Mouse (Mus musculus) stomach, embryonic 14.5 days (tissue): ENCODE measurements at regions not wholly inside any gene's neighbourhood (a gene's known extent, or its start where the extent isn't known, plus 50 kb on each side); places are given as distances from the start of the nearest gene placed in this dataset.

Experiments
- ATAC-seq: fragments of 200-750 bp; cut with Nextera tagmentation; 2 replicates; pipeline ENCODE4 v1.8.0; 2017; ENCODE audit warnings: low read depth, moderate TSS enrichment; ENCODE audit not compliant: insufficient number of reproducible peaks, insufficient read depth, low FRiP score
- H3K27ac ChIP-seq: fragments of 300-500 bp; sonication (generic); 2 replicates; pipeline ENCODE4 v1.5.1; 2014; ENCODE audit warnings: mild to moderate bottlenecking, low read length, moderate library complexity, mixed read lengths
- H3K27me3 ChIP-seq: fragments of 300-500 bp; sonication (generic); 2 replicates; pipeline ENCODE4 v1.6.1; 2014; ENCODE audit warnings: low read length, control low read depth, mixed read lengths; ENCODE audit not compliant: control insufficient read depth, insufficient read depth
- H3K36me3 ChIP-seq: fragments of 300-500 bp; sonication (generic); 2 replicates; pipeline ENCODE4 v1.6.1; 2014; ENCODE audit warnings: mild to moderate bottlenecking, control low read depth, low read length, moderate library complexity, mixed read lengths; ENCODE audit not compliant: control insufficient read depth, insufficient read depth
- H3K4me1 ChIP-seq: fragments of 300-500 bp; sonication (generic); 2 replicates; pipeline ENCODE4 v1.6.1; 2014; ENCODE audit warnings: low read length, control low read depth, mixed read lengths; ENCODE audit not compliant: control insufficient read depth, insufficient read depth
- H3K4me2 ChIP-seq: fragments of 300-500 bp; sonication (generic); replicated peaks from 2 replicates; pipeline ENCODE4 v1.6.1; 2014; ENCODE audit warnings: low read depth, low read length, control low read depth
- H3K4me3 ChIP-seq: fragments of 300-500 bp; sonication (generic); 2 replicates; pipeline ENCODE4 v1.5.1; 2014; ENCODE audit warnings: low read depth, low read length, control low read depth
- H3K9ac ChIP-seq: fragments of 300-500 bp; sonication (generic); replicated peaks from 2 replicates; pipeline ENCODE4 v1.6.1; 2014; ENCODE audit warnings: low read depth, mild to moderate bottlenecking, control low read depth, low read length, moderate library complexity, mixed read lengths
- H3K9me3 ChIP-seq: fragments of 300-500 bp; sonication (generic); 2 replicates; pipeline ENCODE4 v1.6.1; 2016; ENCODE audit warnings: low read depth, low read length, control low read depth; ENCODE audit not compliant: control insufficient read depth
- WGBS: fragments of 180-500 bp; shearing (Covaris S2); extraction: QIAGEN DNeasy Blood & Tissue Kit; methylation state at CpG from one replicate; pipeline ENCODE4 v1.1.7; 2014; 5-methylcytosine and 5-hydroxymethylcytosine counted together

- no peak for ATAC-seq
- Histone ChIP-seq H3K36me3 (no peaks in the 10 kb centered on the region), H3K9me3 (no peaks in the 10 kb centered on the region), H3K4me2 (no peak overlapping the region), H3K4me3 (no peak overlapping the region), H3K27me3 (no peaks in the 10 kb centered on the region), H3K27ac (no peak overlapping the region), H3K9ac (no peak overlapping the region), H3K4me1 (no peaks in the 10 kb centered on the region)
- WGBS: 93% methylated on average over 3 of the region's 3 CpGs
Measured at GRCm38 (mm10) chr15:56841516-56841915, 635.9 kb downstream of the Slc22a22 start.

- Histone ChIP-seq H3K4me2 (no peak overlapping the region), H3K27ac (no peak overlapping the region), H3K4me1 (no peaks in the 10 kb centered on the region), H3K4me3 (no peak overlapping the region), H3K27me3 (no peaks in the 10 kb centered on the region), H3K9ac (no peak overlapping the region), H3K9me3 (no peaks in the 10 kb centered on the region), H3K36me3 (no peaks in the 10 kb centered on the region)
- WGBS: 93% methylated on average over 1 of the region's 1 CpGs
- no peak for ATAC-seq
Measured at GRCm38 (mm10) chr15:56837292-56837691, 640.1 kb downstream of the Slc22a22 start.

DNA sequence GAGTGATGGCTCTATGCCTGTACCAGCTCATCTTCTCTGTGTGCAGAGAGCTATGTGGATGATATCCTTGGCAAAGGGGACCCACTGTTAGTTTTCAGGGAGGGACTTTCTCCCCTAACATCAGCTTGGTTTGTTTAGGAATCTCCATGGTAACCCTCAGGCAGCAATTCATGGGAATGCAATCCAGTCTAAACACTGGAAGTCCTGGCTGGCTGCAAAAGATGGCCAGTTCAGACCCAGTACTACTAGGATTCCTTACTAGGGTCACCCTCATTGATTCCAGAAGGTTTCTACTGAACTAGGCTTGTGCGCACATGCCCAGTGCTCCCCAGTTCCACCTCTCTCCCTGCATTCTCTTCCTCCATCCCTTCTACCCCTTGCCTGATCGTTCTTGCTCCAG, 642.8 kb downstream of the Slc22a22 start:
- no peak overlapping the region for H3K4me2 ChIP-seq
- no peaks in the 10 kb centered on the region for H3K36me3 ChIP-seq
- H3K4me1 ChIP-seq: no peaks in the 10 kb centered on the region
- H3K27ac ChIP-seq: no peak overlapping the region
- no peaks in the 10 kb centered on the region for H3K27me3 ChIP-seq
- no peaks in the 10 kb centered on the region for H3K9me3 ChIP-seq
- no peak overlapping the region for H3K9ac ChIP-seq
- no peak overlapping the region for H3K4me3 ChIP-seq
- 70% methylated on average over 2 of the region's 2 CpGs for WGBS
- no peak for ATAC-seq

- Histone ChIP-seq H3K4me3 (no peak overlapping the region), H3K9ac (no peak overlapping the region), H3K36me3 (no peaks in the 10 kb centered on the region), H3K4me1 (no peaks in the 10 kb centered on the region), H3K27ac (no peak overlapping the region), H3K4me2 (no peak overlapping the region), H3K27me3 (no peaks in the 10 kb centered on the region), H3K9me3 (no peaks in the 10 kb centered on the region)
- no peak for ATAC-seq
- 93% methylated on average over 7 of the region's 7 CpGs for WGBS
Measured at GRCm38 (mm10) chr15:56832666-56833065, 644.8 kb downstream of the Slc22a22 start.

- WGBS: 55% methylated on average over 8 of the region's 8 CpGs
- no peak for ATAC-seq
Measured at GRCm38 (mm10) chr15:56820977-56821579, 656.3 kb downstream of the Slc22a22 start.

GRCm38 (mm10) chr15:56820256-56820976, 657.0 kb downstream of the Slc22a22 start:
- Histone ChIP-seq H3K27ac (no peak overlapping the region), H3K27me3 (no peaks in the 10 kb centered on the region), H3K4me2 (no peak overlapping the region), H3K36me3 (no peaks in the 10 kb centered on the region), H3K4me3 (no peak overlapping the region), H3K9me3 (no peaks in the 10 kb centered on the region), H3K4me1 (no peaks in the 10 kb centered on the region), H3K9ac (no peak overlapping the region)
- no peak for ATAC-seq
- WGBS: 56% methylated on average over 4 of the region's 4 CpGs

More at GRCm38 (mm10) chr15:56820977-56821579, 656.3 kb downstream of the Slc22a22 start:
- Histone ChIP-seq H3K9ac (no peak overlapping the region), H3K27ac (no peak overlapping the region), H3K4me1 (no peaks in the 10 kb centered on the region), H3K4me2 (no peak overlapping the region), H3K36me3 (no peaks in the 10 kb centered on the region), H3K9me3 (no peaks in the 10 kb centered on the region), H3K27me3 (no peaks in the 10 kb centered on the region), H3K4me3 (no peak overlapping the region)

DNA sequence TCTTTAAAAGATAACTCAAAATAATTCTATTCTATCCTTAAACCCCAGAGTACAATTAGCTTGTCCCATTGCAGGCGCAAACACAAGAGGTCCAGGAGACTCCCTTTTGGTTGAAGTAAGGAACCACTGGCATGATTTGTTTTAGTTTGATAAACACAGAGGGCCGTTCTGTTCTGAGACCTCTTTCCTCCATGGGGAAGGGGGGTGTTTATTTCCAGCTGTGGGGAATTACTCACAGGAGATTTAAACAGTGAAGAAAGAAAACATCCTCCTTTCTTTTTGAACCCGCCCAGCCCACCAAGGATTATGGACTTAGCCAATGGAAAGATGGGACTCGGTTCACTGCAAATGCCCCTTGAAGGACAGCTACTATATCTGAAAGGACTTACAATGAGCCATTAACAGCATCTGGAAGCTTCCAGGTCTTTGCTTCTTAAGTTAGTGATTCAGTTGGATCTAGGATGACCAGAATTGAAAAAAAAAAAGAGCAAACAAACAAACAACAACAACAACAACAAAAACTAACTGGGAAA, 659.2 kb downstream of the Slc22a22 start:
- WGBS: 34% methylated on average over 4 of the region's 4 CpGs
- no peak overlapping the region for H3K4me3 ChIP-seq
- H3K36me3 ChIP-seq: no peaks in the 10 kb centered on the region
- H3K9ac ChIP-seq: no peak overlapping the region
- H3K27ac ChIP-seq: 0 out of 2 replicates have a peak overlapping the region, but pooled peaks have one; percentile 13
- H3K4me1 ChIP-seq: no peaks in the 10 kb centered on the region
- H3K4me2 ChIP-seq: no peak overlapping the region
- ATAC-seq: no peak
- no peaks in the 10 kb centered on the region for H3K27me3 ChIP-seq
- H3K9me3 ChIP-seq: no peaks in the 10 kb centered on the region

DNA sequence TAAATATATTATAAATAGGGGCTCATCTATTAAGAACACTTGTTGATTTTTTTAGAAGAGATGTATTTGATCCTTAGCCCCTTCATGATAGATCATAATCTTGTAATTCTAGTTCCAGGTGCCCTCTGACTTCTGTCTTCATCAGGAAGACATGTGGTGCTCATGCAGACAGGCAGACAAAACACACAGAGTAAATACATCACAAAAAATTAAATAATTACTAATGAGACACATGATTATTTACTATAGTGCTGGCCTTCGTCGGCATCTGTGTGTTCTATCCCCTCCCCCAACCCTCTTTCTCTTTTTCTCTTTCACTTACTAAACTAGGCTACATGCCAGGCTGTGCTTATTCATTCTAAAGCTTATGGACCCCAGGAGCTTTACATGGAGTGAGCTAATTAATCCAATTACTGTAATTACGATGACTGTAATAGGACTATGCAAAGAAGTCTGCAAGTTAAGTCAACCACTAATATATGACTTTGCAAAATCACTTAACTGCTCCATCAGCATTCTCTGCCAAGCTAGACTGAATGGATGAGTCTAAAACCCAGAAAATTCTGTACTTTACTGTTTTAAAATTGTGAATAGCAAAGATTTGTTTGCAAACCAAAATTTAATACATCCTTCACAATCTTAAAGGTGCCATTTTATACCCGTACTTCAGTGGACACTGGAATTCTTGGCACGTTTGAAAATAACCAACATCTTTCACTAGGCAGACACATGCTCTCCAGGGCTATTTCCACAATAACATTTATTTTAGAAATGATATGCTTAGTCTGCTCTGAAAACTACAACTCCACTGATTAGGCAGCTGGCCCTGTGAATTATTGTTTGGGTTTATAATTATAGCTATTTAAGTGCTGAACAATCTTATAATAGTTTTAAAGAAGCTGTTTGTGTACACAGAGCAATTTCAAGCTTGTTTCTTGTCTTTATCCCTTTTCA, 659.9 kb downstream of the Slc22a22 start:
- Histone ChIP-seq H3K4me3 (no peak overlapping the region), H3K36me3 (no peaks in the 10 kb centered on the region), H3K9me3 (no peaks in the 10 kb centered on the region), H3K9ac (no peak overlapping the region), H3K27me3 (no peaks in the 10 kb centered on the region), H3K27ac (0 out of 2 replicates have a peak overlapping the region, but pooled peaks have one; percentile 13), H3K4me2 (no peak overlapping the region), H3K4me1 (no peaks in the 10 kb centered on the region)
- whole genome bisulfite sequencing: 27% methylated on average over 5 of the region's 5 CpGs
- ATAC-seq: no peak
